Mouse (Mus musculus): ENCODE results near the gene Ngf. TPM values are rescaled to one million over a fixed set of nuclear protein-coding genes. Genes with fewer than 3 reads are reported as not detected.

The Ngf gene
- polyA plus RNA-seq, 1 experiment: 10.1 TPM

DNA sequence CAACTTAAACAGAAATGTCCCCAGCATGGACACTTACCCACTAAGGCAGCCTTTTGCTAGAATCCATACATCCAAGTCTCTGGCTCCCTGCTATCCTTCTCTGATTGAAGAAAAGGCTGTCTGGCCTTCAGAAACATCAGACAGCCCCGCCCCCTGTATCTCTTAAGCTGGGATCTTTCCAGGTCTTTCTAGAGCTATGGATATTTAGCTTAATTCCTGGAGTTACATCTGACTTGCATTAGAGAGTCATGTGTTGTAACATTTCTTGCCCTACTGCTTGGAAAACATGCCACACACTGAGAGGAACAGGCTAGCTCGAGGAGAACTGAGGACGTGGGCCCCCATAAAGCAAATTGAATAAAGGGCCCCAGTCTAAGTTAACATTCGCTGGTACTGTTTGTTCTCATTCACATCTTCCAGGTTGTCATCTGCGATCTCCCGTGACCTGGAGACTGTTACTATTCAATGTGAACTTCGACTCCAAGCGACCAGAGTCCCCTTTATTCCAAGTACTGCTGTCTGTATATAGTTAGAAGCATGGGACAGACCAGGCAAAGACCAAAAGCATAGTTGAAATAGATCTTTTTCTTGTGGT, 38.0 kb downstream of the Ngf start:
- DNase-seq (ENCODE audit: low spot score): no peak

DNA sequence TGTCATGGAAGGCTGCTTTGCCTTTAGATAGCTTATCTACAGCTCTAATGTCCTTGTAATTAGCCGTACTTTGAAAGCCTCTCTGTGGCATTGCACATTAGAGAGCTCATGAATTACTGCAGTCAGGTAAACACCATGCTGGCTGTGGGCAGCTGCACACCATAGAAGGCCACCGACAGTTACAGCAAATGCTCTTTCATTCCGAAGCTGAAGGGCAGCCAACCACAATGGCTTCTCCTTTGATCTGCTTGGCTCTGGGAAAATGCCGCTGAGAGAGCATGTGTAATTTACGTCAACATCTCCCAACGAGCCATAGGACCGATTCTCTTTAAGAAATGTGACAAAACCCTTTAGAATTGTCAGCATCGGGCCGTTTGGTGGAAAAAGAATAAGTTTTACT, 38.7 kb downstream of the Ngf start:
- DNase-seq (ENCODE audit: low spot score): no peak

DNA sequence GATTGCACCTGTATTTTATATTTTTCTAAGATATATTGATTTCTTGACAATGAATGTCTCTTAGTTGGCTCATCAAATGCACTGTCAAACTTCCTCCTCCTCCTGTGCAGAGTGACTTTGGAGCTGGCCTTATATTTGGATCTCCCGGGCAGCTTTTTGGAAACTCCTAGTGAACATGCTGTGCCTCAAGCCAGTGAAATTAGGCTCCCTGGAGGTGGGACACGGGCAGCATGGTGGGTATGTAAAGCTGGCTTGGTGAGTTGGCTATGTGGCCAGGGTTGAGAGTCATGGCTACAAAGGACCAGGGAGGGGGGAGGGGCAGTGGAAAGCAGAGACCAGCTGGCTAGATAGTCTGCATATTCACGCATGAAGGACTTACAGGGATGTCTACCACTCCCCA, 39.9 kb downstream of the Ngf start:
- DNase-seq (ENCODE audit: low spot score): no peak

DNA sequence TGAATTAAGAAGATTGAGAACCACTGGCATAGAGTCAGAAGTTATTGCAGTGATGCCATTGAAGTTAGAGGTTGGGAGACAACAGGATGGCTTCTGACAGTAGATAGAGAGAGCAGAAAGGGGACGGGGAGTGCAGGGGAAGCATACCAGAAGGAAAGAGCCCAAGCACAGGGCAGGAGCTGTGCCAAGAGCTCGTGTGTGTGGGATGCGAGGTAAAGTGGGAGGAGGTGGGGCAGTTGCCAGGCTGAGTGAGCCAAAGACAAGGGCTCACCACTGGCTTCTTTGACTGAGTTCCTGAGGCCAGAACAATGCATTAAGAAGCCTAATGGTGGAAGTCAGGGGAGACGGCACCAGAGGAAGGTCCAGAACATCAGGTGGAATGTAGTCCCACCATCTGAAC, 47.2 kb downstream of the Ngf start:
- no peak for DNase-seq (ENCODE audit: low spot score)

DNA sequence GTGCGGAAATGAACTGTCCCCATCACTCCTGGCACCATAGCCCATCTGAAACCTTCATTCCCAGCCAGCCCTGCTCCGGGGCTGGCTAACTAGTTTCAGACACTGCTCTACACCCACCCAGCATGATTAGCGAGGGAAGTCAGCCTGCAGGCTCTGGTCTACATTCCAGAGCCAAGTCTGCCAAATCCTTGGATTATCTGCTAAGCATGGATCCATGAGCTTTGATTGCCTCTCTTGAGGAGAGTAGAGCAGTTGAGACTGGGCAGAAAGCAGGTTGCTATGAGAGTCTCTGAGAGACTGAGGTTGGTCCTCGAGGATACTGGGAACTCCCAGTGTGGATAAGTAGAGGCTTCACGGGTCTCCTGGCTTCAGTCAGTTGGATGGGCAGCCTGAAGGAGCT, 51.3 kb downstream of the Ngf start:
- DNase-seq (ENCODE audit: low spot score): no peak

DNA sequence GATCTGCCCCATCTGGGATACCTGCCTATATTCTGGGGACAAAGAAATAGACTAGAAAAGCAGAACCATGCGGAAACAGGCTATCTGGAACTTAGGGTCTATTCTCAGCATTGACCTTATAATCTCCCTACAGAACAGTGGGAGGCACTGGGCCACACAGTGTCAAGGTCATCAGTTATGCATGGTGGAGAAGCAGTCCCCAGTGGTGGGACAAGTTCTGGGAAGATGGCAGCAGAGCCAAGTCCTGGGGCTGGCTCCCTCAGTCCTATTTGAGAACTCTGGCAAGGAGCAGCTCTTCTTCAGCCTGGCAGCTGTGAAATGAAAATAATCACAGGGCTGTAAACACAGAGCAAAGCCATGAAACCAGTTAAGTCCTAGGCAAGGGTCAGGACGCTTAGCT, 54.0 kb downstream of the Ngf start:
- DNase-seq (ENCODE audit: low spot score): no peak

DNA sequence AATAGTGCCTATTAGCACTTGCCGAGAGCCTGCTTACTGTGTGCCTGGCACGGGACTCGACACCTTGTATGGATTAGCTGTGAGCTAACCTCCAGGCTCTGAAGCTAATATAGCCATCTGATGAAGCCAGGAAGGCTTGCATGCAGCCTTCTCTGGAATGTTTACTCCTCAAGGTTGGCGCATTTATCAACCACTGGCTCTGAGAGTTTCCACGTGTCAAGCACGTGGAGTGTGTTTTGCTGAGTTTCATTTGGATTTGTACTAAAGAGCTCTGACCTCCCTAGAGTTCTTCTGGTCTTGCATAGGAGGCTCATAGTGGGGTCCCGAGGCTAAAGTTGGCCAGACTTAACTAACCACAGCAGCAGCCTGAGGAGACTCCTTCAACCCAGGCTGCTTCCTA, 55.2 kb downstream of the Ngf start:
- no peak for DNase-seq (ENCODE audit: low spot score)

DNA sequence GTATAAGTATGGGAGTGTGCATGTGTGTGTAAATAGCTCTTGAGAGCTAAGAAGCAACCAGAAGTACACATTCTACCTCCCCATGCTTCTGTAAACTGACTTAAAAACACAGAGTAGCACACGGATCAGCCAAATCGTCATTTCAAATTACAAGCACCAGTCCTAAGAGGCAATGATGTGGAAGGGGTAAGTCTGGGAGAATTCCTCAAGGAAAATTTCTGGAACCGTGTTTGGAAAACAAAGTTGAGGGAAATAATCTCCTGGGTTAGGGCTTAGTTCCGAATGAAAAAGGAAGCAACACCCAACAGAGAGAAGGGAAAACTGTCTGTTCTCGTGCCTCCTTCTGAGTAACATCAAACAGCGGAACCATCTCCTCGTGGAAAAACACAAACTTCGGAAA, 56.1 kb downstream of the Ngf start:
- DNase-seq (ENCODE audit: low spot score): no peak

DNA sequence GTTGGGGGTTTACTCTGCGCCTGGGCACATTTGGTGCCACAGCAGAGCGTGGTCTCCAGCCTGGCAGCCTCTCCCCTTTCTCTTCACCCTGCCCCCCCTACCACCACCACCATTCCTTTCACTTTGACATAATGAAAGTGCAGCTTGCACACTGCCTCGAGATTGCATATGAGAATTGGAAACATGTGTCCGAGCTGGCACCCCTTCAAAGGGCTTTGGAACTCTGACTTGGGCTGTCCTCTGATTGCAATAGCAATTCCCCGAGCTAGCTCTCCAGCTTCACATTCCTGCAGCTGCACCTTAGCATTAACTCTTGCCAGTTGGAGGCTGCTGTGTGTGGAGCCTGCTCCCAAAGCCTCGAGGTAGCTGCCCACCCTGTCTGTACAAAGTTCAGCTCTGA, 56.8 kb downstream of the Ngf start:
- no peak for DNase-seq (ENCODE audit: low spot score)

DNA sequence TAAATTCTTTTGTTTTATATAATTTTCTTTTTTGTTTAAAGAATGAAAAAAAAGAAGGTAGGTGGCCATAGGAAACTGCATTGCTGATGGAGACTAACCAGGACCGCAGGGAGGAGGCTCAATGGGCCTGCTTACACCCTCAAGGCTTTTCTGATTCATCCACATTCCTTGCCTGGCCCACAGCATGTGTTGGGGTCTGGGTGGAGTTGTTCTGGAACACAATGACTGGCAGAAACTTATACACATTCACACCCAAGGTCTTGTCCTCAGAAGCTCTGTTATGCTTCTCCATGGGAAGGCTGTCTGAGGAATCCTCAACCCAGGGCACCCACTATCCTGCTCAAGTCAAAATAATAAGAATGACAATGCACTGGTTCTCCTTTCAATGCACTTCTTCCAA, 65.0 kb downstream of the Ngf start:
- DNase-seq (ENCODE audit: low spot score): no peak

DNA sequence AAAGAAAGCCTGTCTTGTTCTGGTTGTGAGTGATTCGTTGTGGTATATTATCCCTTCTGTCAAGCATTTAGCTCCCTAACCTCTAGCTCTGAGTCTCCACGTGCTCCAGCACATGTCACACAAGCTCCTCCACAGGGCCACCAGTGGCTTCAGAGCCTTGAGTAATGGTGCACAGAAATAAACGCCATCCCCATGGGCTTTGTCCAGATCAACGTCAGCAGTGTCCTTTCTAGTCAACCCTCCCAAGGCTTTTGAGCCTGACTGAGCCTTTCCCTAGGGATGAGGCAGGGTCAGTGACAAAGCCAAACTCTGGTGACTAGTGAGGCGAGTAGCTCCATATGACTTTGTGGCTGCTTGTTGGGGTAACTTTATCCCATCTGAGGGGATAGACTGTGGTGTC, 73.9 kb downstream of the Ngf start:
- no peak for DNase-seq (ENCODE audit: low spot score)

DNA sequence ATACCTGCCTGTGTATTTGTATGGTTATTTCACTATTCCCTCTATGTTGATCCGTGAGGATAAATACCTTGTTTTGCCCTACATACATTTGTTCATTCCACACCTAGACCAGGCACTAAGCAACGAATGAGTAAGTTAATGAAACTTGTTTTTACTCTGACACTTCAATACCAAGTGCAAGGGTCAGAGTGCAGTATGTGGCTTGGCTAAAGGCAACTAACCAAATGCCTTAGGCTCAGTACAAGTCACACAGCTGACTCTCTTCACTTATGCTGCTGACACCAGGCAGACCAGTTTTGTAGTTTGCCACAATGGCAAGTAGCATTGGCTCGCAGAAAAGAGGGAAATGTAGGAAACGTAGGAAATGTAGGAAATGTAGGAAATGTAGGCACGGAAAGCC, 77.8 kb downstream of the Ngf start:
- DNase-seq (ENCODE audit: low spot score): no peak

DNA sequence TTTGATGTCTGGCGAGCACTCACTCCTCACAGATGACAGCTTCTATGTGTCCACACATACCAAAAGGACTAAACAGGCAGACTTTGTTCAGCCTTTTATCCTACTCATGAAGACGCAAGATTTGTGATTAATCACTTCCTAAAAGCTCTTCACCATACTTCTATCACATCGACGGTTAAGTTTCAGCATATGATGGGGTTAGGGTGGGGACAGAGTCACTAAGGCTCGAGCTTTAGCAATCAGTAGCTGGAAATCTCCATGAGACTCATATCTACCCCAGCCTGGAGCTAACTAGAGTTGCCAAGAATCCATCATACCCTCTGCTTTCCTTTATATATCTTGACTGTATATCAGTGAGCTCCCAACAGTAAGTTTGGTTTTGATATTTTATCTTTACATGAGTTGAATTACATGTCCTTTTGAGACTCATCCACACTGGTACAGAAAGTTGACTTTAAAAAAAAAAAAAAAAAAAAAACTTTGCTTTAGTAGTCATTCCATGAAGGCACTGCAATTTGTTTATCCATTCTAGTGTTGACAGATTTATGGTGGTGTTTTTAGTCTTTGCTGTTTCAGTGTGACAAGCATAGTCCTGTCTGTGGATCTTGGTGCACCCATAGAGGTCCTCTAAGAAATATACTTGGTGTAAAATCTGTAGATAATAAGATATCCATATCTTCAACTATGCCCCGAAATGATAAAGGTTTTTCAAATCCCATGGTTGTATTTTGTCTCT, 84.4 kb downstream of the Ngf start:
- DNase-seq (ENCODE audit: low spot score): no peak

DNA sequence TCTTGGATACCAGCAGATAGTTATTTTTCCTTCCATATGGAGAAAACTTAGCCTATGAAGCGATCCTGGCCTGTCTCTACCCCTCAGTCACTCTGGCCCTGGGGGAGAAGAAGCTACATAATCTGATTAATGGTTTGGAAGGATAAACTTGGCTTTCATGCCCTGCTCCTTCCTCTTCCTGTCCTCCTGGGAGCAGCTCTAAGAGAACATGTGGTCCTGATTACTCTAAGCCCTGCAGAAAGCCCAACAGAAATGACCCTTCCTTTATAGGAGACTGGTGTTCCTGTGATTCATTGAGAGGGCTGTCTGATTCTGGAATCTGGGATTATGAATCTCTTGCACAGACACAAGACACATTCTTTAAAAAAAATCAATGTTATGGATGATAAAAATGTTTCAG, 86.4 kb downstream of the Ngf start:
- no peak for DNase-seq (ENCODE audit: low spot score)

DNA sequence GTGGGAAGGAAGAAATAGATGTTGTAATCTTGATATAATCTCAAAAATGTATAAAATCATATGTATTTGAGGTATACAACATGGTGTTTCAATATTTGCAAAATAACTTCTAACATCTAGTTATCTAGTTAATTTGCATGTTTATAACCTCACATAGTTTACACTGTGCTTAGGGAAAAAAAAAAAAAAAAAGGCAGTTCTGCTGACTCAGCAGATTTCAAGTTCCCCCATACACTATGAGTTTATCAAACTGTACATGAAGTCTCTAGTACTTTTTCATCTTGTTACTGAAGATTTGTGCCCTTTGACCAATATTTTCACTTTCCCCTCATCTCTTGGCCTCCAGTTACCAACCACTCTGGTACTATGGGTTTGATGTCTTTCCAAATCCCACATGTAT, 86.9 kb downstream of the Ngf start:
- DNase-seq (ENCODE audit: low spot score): no peak

All from urinary bladder, adult 2 months (tissue).